Mouse (Mus musculus): Measurements from ENCODE around the gene Sel1l3. TPM values are rescaled to one million over a fixed set of nuclear protein-coding genes. Genes with fewer than 3 reads are reported as not detected.

Gene Sel1l3
- polyA plus RNA-seq, 1 experiment from 2014 or later: 11.0 TPM

- no peak for ATAC-seq (replicated peaks)
- Histone ChIP-seq H3K9me3 (no peaks in the 10 kb centered on the region), H3K36me3 (no peaks in the 10 kb centered on the region), H3K27ac (replicated peaks) (no peak overlapping the region), H3K4me3 (no peak overlapping the region), H3K9ac (replicated peaks) (no peak overlapping the region), H3K4me2 (replicated peaks) (no peak overlapping the region), H3K4me1 (peaks cover 7% of the 10 kb centered on the region), H3K27me3 (no peaks in the 10 kb centered on the region)
- WGBS: 86% methylated on average over 4 of the region's 4 CpGs
Observed at GRCm38 (mm10) chr5:53106125-53106524, 107.6 kb downstream of the Sel1l3 start.

- Histone ChIP-seq H3K9me3 (no peaks in the 10 kb centered on the region), H3K27me3 (no peaks in the 10 kb centered on the region), H3K36me3 (no peaks in the 10 kb centered on the region), H3K27ac (replicated peaks) (no peak overlapping the region), H3K4me3 (no peak overlapping the region), H3K4me2 (replicated peaks) (no peak overlapping the region), H3K9ac (replicated peaks) (no peak overlapping the region), H3K4me1 (peaks cover 5% of the 10 kb centered on the region)
- 71% methylated on average over 8 of the region's 8 CpGs for WGBS
- ATAC-seq (replicated peaks): no peak
Observed at GRCm38 (mm10) chr5:53105716-53106115, 108.0 kb downstream of the Sel1l3 start.

DNA sequence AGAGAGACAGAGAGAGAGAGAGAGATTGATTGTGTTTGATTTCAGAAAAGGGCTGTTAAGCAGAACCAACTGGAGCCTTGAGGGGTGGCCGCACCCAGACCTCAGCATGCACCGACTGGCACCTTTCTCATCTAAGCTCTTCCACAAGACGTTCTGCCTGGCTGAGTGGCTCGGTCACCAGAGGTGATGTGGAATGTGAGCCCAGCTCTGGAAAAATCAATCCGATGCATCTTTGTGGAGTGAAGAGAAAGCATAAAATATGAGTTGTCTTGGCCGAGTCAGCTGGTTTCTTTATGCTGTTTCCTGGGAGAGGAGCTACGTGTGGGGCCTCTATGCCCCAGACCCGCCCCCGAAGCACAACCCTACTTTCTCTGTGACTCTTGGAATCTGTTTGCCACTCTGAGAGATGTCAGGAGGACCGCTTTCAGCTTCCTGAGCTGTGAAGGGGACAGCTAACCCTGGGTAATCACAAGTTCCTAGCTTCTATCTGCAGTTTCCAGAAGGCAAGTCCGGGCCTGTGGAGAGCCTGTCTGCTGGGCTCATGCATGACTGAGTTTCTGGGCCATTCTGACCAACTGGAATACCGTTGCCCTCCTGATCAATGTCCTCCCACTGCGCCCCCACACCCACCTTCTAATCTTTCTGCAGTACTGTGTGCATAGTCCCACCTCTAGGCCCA, 109.4 kb downstream of the Sel1l3 start:
- ATAC-seq (replicated peaks): no peak
- no peak overlapping the region for H3K27ac ChIP-seq (replicated peaks)
- H3K4me1 ChIP-seq: no peaks in the 10 kb centered on the region
- 88% methylated on average over 13 of the region's 13 CpGs for WGBS
- H3K27me3 ChIP-seq: no peaks in the 10 kb centered on the region
- H3K9me3 ChIP-seq: no peaks in the 10 kb centered on the region
- H3K4me2 ChIP-seq (replicated peaks): no peak overlapping the region
- no peak overlapping the region for H3K9ac ChIP-seq (replicated peaks)
- H3K36me3 ChIP-seq: no peaks in the 10 kb centered on the region
- no peak overlapping the region for H3K4me3 ChIP-seq

- H3K27ac ChIP-seq (replicated peaks): no peak overlapping the region
- no peak overlapping the region for H3K9ac ChIP-seq (replicated peaks)
- H3K9me3 ChIP-seq: no peaks in the 10 kb centered on the region
- H3K4me3 ChIP-seq: no peak overlapping the region
- WGBS: 87% methylated on average over 12 of the region's 12 CpGs
- no peaks in the 10 kb centered on the region for H3K27me3 ChIP-seq
- H3K4me2 ChIP-seq (replicated peaks): no peak overlapping the region
- no peak for ATAC-seq (replicated peaks)
- H3K36me3 ChIP-seq: no peaks in the 10 kb centered on the region
- no peaks in the 10 kb centered on the region for H3K4me1 ChIP-seq
Observed at GRCm38 (mm10) chr5:53101848-53102473, 111.8 kb downstream of the Sel1l3 start.

DNA sequence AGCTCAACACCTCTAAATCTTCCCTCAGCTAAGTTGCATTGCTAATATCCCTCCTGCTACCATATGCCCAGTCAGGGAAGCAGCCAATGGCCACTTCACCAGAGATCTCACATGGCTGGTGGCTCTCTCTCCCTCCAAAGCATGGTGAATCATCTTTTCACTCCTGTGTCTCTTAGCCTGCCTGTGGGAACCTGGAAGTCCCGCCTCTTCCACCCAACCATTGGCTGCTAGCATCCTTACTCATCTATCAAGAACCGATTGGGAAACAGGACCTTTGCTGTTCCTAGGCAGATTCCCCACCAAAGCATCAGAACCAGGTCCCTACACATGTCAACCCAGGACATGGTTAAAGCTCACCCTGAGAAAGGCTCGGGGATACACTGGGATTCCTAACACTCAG, 122.4 kb downstream of the Sel1l3 start:
- ATAC-seq (replicated peaks): no peak
- no peaks in the 10 kb centered on the region for H3K27me3 ChIP-seq
- no peak overlapping the region for H3K4me3 ChIP-seq
- no peak overlapping the region for H3K9ac ChIP-seq (replicated peaks)
- H3K4me2 ChIP-seq (replicated peaks): no peak overlapping the region
- no peak overlapping the region for H3K27ac ChIP-seq (replicated peaks)
- 75% methylated on average over 3 of the region's 3 CpGs for WGBS
- no peaks in the 10 kb centered on the region for H3K4me1 ChIP-seq
- no peaks in the 10 kb centered on the region for H3K36me3 ChIP-seq
- no peaks in the 10 kb centered on the region for H3K9me3 ChIP-seq

DNA sequence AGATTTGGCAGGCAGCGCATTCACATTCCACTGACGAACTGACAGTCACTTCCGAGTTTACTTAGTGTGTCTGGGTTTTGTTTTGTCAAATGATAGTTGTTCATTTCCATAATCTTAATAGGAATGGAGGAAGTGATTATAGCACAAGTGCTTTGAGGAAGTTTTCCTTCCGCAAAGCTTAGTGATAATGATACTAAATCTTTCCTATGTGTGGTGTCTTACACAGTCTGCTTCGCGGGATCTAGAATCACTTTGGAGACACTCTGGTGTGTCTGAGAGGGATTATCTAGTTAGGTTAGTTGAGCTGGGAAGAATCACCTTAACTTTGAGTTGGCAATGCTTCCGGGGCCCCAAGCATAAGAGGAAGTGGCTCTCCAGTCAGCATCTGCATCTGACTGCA, 126.3 kb downstream of the Sel1l3 start:
- H3K4me2 ChIP-seq (replicated peaks): no peak overlapping the region
- no peak overlapping the region for H3K4me3 ChIP-seq
- no peaks in the 10 kb centered on the region for H3K36me3 ChIP-seq
- ATAC-seq (replicated peaks): no peak
- H3K9me3 ChIP-seq: no peaks in the 10 kb centered on the region
- 82% methylated on average over 7 of the region's 7 CpGs for WGBS
- H3K27ac ChIP-seq (replicated peaks): no peak overlapping the region
- H3K4me1 ChIP-seq: no peaks in the 10 kb centered on the region
- H3K27me3 ChIP-seq: no peaks in the 10 kb centered on the region
- H3K9ac ChIP-seq (replicated peaks): no peak overlapping the region

- no peak for ATAC-seq (replicated peaks)
- 89% methylated on average over 4 of the region's 4 CpGs for WGBS
- no peaks in the 10 kb centered on the region for H3K36me3 ChIP-seq
- H3K4me2 ChIP-seq (replicated peaks): no peak overlapping the region
- H3K9me3 ChIP-seq: no peaks in the 10 kb centered on the region
- no peaks in the 10 kb centered on the region for H3K27me3 ChIP-seq
- no peak overlapping the region for H3K9ac ChIP-seq (replicated peaks)
- no peak overlapping the region for H3K4me3 ChIP-seq
- no peak overlapping the region for H3K27ac ChIP-seq (replicated peaks)
- no peaks in the 10 kb centered on the region for H3K4me1 ChIP-seq
Observed at GRCm38 (mm10) chr5:53078453-53078852, 135.3 kb downstream of the Sel1l3 start.

DNA sequence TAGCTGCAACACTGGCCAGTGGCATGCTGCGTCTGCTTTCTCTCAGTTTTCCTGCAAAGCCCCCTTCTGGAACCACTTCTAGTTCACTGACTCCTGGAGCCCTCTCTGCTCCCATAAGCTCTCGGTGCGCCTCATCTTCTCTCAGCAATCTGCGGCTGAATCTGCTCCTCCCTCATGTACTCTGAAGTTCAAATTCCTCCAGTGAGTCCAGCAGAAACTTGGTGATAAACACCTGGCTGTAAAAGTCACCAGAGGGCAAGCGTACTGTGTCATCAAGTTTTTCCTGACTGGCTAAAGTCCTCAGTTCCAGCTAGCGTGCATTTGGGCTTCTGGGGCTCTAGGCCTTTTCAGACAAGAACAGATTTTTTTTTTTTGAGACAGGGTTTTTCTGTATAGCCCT, 139.2 kb downstream of the Sel1l3 start:
- 86% methylated on average over 6 of the region's 6 CpGs for WGBS
- Histone ChIP-seq H3K4me2 (replicated peaks) (no peak overlapping the region), H3K27me3 (no peaks in the 10 kb centered on the region), H3K4me1 (no peaks in the 10 kb centered on the region), H3K9ac (replicated peaks) (no peak overlapping the region), H3K4me3 (no peak overlapping the region), H3K27ac (replicated peaks) (no peak overlapping the region), H3K36me3 (no peaks in the 10 kb centered on the region), H3K9me3 (no peaks in the 10 kb centered on the region)
- no peak for ATAC-seq (replicated peaks)

- H3K27ac ChIP-seq (replicated peaks): no peak overlapping the region
- H3K9me3 ChIP-seq: no peaks in the 10 kb centered on the region
- no peaks in the 10 kb centered on the region for H3K36me3 ChIP-seq
- no peak overlapping the region for H3K4me3 ChIP-seq
- H3K4me2 ChIP-seq (replicated peaks): no peak overlapping the region
- no peak overlapping the region for H3K9ac ChIP-seq (replicated peaks)
- WGBS: 93% methylated on average over 9 of the region's 9 CpGs
- no peaks in the 10 kb centered on the region for H3K27me3 ChIP-seq
- ATAC-seq (replicated peaks): no peak
- H3K4me1 ChIP-seq: no peaks in the 10 kb centered on the region
Observed at GRCm38 (mm10) chr5:53061532-53062130, 152.1 kb downstream of the Sel1l3 start.

Other genes starting within 250 kb of the Sel1l3 start
- gene Slc34a2, start 175.8 kb downstream of the Sel1l3 start, polyA plus RNA-seq (2015; fragmentation: Nextera tagmentation; extraction: Ambion mirVana): not detected in 2 replicates
- gene Smim20, start 53.2 kb upstream of the Sel1l3 start, polyA plus RNA-seq (2015; fragmentation: Nextera tagmentation; extraction: Ambion mirVana): 59.9 and 65.8 TPM in 2 replicates